Mouse (Mus musculus) left cerebral cortex, adult 18-20 months (tissue): ENCODE measurements around the gene Anks1b. TPM values are rescaled to one million over a fixed set of nuclear protein-coding genes. Genes with fewer than 3 reads are reported as not detected.
"Not testable (repeated sequence)": the region's sequence is repeated elsewhere in the genome, so short reads cannot be mapped to it uniquely, and the experiment has no call there.

Experiments used
- DNase-seq, 2 experiments: peaks; one replicate each; pipeline ENCODE4 v3.0.0; 2021 to 2022; ENCODE audit warnings: low spot score in 2 of 2, mixed read lengths in 1 of 2
- total RNA-seq, 2 experiments: library from RNA; stranded (reverse); gene quantifications; 2 replicates each; pipeline ENCODE4 v1.2.3; 2021

The Anks1b gene
- total RNA-seq, 2 experiments from 2014 or later: 437 to 438 TPM

DNA sequence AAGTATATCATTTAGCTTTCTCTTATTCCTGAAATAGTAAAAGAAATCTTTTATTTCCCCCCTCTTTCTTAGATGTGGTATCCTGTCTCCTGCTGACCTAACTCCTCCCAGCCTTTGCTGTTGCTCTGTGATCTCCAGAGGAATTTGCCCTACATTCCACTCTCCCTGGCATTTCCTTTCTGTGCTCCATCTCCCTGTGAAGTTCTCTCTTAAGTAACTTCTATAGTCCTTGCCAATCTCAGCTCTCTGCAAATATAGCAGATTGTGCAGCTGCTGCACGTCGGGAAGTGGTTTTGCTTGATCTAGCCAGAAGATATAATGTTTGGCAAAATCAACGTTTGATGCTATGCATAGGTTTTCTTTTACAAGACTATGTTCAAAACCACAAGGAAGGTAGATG is 673.3 kb downstream of the Anks1b start:
- no peak for DNase-seq

- no peak for DNase-seq
These were observed 689.6 kb downstream of the Anks1b start for GRCm38 (mm10) chr10:90562906-90563305.

DNA sequence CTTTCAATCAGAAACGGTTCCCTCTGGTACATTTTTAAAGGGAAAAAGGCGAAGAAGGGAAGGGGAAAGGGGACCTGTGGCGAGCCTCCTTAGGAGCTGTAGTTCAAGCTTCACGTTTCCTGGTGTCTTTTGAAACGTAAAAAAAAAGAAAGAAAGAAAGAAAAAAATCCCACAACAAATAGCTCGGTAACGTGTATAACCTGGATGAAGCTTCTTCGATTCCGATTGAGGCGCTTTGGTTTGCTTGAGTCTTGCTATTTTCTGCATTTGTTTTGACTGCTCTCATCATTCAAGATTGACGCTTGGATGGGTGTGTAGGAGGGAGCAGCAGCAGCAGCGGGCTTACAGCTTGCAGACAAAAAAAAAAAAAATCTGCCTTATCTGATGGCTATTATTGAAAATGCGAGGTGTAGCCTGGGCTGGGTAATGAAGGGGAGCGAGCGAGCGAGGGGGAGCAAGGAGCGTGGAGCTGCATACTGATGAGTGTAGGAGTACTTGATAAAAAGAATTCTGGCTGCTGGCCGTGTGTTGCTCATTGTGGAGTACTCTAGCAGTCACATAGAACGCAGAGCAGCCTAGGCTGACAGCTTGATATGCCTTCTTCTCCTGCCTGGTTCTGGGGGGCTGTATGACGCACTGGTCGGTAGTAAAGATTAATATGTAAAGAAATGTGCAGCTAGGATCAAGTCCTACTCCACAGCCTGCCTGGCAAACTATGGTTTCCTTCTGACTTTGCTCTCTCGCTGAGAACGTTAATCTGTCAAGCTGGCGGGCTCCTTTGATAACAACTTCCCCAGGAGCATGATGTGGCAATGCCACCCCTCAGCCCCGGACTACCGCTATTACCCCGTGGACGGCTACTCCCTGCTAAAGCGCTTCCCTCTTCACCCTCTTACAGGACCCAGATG is 703.1 kb downstream of the Anks1b start:
- DNase-seq: peak; percentile 48 to 74

GRCm38 (mm10) chr10:90577099-90577461 is 703.8 kb downstream of the Anks1b start:
- DNase-seq: no peak

- DNase-seq: no peak
These were observed 704.5 kb downstream of the Anks1b start for GRCm38 (mm10) chr10:90577777-90578176.

GRCm38 (mm10) chr10:90579970-90580369 is 706.7 kb downstream of the Anks1b start:
- DNase-seq: peak in 1 of 2 experiments; percentile 37

DNA sequence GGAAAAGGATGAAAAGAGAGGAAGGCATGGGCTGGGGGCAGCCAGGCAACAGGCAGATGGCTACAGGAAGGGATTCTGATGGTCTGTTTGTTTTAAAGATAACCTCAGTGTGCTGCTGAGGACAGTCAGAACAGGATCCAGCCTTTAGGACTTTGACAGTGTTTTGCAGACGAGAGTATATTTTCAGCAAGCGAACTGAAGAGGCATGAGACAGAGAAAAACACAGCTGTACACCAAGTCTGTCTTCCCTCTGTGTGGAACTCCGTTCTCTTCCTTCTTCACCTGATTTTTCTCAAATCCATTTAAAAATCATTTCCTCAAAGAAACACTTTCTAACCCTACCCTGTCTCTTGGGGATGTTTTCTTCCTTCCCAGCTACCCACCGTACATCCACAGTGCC is 710.7 kb downstream of the Anks1b start:
- no peak for DNase-seq

DNA sequence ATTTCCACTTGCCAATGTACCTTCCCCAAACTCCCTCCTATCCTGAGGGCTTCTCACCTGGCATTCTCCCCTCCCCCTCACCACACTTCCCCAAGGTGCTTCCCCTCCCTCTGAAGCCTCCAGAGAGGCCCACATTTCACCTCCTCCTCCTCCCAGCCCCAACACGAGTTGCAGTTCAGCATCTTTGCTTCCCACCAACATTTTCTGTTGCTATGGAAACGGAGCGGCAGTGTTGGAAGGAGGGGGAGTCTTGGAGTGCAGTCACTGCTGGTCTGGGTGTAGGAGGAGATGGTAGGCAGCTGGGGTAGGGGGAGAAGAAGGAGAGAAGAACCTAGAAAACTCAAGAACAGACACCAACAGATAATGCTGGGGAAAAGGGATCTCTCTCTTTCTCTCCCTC is 722.8 kb downstream of the Anks1b start:
- peak; percentile 57 to 76 for DNase-seq

DNA sequence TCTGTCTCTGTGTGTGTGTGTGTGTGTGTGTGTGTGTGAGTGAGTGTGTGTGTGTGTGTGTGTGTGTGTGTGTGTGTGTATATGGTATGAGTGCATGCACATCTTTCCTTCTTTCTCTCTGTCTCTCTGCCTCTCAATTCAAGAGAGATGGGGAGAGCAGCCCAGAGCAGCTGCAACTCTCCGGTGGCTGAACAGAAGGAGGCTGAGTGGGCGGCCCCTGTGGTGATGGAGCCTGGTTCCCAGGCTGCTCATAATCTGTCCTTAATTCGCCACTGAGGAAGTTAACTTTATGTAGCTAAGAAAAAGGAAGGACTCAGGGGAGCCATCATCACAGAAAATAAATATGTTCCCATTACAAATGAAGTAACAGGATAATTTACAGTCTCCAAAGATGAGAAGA is 723.3 kb downstream of the Anks1b start:
- DNase-seq: peak; percentile 70 to 82

DNA sequence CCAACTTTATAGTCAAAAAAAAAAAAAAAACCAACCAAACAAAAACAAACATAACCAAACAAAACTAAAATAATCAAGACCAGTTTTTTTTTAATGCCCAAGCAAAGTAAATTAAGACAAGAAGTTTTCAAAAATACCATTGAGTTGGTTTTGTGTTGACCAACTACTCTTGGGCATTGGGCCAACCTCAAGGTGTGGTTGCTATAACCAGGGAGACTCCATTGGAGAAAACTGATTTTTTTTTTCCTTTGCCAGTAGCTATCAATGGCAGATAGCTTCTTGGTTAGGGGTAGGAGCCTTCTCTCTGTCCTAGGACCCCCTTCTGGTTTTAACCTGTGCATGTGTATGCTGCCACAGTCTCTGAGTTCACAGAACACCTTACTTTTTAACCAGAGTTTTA is 725.8 kb downstream of the Anks1b start:
- no peak for DNase-seq

DNA sequence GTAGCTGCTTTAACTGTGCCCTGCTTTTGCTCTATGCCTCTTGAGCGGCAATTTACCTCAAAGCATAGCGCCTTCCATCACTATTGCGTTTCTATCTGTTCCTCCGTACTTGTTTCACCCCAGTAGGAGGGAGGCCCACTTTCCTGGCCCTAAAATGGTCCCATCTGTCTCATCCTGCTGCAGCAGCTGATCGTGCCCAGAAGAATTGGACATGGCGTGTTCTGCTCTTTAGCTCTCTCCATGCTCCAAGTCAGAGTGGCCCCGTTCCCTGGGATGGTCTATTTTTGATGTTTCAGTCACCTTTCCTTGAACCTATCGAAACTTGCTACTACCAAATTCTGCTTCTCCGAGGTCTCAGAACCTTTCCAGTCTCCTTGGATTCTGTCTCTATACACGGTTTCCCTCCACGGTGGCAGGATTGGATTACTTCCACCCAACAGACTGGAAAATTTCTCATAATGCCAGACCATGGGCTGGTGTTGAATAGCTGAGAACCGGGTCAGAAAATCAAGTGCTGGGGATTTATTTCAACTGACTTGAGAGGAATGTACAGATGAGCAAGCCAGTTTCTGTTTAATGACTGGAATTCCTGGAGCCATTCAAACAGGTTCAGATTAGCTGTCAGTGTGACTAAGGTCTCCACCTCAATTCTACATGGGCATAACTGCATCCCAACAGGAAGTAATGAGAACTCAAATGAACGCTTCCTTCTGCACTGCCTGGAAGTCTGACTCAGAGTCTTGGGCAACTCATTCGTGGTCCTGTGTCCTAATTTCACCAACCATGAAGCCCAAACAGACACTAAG is 726.6 kb downstream of the Anks1b start:
- DNase-seq: no peak

DNA sequence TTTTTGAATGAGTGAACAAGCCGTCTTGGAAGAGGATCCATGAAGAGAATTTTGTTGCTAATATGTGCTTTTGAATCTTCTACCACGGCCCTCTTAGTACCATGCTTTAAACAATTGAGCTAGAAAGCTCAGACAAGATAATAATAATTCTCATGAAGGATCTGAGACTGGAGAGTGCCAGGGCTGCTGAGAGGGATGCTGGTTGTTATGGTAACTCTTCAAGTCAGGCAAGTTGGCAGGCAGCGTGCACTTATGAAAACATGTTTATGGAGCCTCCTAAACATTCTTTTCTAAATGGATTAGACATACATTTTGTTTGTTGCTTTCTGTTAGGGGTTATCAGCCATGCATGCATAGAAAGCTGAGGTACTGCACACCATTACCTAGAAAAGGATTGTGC is 734.3 kb downstream of the Anks1b start:
- no peak for DNase-seq

GRCm38 (mm10) chr10:90609437-90609836 is 736.1 kb downstream of the Anks1b start:
- DNase-seq: no peak

DNA sequence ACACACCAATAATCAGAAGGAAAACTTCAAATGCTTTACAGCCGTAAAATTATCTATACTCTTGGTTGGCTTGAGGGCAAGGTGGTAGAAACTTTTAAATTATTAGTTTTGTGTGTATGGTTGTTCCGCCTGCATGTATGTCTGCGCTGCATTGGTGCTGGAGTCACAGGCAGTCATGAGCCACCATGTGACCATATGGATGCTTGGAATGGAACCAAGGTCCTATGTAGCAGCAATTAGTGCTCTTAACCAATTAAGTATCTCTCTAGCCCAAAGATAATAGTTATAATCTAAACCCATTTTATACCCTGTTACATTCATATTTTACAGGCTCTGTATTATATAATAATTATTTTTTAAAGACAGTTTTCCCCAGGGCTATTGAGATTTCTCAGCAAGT is 739.7 kb downstream of the Anks1b start:
- DNase-seq: no peak

DNA sequence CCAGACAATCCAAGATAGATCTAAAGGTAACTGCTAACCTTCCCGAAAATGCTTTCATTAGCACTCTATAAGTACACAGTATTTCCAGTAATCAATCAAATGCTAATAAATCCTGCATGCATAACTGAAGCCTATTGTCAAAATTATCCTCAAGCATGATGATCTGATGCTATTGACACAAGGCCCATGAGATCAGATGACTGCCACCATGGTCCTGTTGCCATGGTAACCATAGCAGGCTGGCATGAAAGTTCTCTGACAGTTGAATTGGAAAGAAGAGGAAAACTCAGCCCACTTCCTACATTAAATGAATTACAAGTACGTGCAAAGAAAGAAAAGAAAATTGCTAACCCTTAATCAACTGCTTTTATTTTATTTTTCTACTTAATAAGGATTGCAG is 741.9 kb downstream of the Anks1b start:
- DNase-seq: no peak

DNA sequence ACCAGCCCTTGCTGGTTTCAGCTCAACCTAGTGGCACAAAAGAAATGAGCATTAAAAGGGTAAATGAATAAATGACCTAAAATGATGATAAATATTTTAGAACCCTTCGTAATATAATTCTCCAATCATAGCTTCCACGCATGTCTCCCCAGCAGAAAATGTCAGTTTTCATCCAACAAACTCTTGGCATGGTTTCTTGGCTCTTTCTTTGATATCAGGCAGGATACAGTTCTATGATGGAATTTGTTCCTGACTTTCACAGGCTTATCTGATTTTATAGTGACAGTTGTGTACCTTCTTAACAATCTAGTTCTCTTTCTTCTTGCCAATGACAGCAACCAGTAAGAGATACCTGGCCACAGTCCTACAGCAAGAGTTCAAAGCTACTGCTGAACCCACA is 743.3 kb downstream of the Anks1b start:
- no peak for DNase-seq

DNA sequence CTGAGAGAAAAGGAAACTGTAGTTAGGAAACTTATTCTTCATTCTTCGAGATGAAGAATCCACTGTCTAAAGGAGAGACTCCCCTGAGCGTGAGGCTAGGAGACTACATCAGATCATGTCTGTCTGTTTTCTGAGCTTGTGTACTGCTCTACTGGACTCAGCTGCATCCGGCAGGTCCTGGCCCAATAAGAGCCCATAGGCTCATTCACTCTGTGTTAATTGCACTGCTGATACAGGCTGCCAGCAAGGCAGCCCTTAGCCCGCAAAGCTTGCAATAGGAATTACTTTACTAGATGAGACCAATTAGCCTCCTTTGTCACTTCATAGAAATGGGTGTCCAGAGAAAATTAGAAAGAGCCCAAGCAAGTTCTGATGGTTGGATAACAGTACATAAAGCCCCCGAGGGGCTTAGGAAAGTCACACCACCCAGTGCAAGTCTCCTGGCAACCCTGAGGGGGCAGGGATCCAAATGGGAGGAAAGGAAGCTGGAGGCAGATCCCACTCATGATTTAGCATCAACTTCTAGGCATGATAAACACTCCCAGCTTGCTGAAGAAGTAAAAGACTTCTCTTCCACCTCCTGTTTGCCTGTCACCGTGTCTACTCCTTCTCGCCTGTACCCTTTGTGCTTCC is 744.5 kb downstream of the Anks1b start:
- no peak for DNase-seq

DNA sequence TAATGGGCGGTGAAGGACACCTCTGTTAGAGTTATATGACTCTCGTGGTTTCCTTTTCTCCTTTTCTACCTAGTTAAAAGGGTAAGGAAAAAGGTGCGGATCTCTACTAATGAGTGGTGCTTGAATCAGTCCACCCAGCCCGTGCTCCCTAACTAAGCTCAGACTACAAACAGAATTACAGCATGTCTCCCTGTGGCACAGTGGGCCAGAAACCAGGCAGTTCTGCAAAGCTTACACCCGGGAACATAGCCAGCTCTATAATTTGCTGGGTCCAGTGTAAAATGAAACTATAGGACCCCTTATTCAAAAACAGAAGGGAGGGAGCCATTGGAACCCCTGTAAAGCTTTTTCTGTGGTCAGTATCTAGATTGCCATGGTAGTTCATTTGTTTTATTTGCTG is 754.2 kb downstream of the Anks1b start:
- DNase-seq: no peak

DNA sequence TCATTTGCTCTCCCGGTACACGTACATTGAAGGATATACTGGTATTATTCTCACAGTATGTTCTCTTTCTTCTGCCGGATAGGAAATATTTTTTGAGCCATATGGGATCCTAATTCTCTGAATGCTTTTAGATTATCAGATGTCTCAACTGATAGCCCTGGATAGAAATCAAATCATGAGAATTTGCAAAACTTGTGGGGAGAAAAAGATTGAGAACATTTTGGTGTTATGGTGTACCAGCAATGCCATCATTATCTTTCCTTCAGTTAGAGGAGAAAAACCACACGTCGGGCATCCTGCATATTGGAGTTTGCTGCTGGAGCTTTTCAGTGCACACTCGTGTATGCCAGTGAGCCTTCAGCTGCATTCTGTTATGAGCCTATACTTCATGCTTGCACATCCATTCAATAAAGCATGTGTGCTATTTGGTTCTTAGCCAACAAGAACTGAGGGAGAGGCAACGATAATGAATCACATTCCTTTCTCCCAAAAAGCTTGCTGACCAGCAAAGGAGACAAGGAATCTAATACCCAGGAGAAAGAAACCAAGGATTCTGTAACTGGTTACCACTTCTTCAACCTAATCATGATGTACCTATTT is 756.9 kb downstream of the Anks1b start:
- DNase-seq: no peak

- not testable (repeated sequence) for DNase-seq
These were observed 757.5 kb downstream of the Anks1b start for GRCm38 (mm10) chr10:90630794-90631193.

GRCm38 (mm10) chr10:90637352-90637751 is 764.0 kb downstream of the Anks1b start:
- DNase-seq: no peak
